Mouse (Mus musculus): ENCODE measurements at regions not wholly inside any gene's neighbourhood (a gene's known extent, or its start where the extent isn't known, plus 50 kb on each side); places are given as distances from the start of the nearest gene placed in this dataset.
A peak's percentile ranks its signal among the peaks of the same experiment; 100 is the strongest.

DNA sequence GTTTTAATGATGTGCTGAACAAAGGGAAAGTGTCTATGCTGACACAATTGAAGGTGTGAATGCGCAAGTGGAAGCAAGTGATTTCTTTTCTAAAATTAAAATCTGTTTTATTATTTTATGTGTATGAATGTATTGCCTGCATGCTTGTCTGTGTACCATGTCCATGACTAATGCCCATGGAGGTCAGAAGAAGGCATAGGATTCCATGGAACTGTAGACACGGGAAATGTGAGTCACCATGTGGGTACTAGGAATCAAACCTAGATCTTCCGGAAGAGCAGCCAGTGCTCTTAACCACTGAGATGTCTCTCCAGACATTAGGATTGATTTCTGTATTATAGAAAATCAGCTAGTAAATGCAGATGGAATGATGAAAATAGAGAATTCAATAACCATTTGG, 134.9 kb upstream of the Pgrmc2 start:
- no peak for DNase-seq

DNA sequence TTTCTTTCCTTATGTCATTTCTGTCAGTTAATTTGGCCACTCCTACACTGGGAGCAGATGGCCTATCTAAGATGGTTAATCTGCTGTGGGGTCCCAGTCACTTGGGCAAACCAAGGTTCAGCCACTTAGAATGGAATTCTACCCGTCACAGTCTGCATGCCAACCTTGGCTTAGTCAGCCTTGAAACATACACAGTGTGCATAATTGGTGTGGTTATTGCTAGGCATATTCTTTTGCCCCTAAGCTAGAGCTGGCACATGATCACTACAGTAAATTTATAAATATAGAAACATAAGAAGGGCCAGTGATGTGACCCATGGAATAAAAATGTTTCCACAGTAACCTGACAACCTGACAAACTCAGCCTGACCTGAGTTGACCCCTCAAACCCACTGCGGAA, 130.7 kb upstream of the Pgrmc2 start:
- DNase-seq: no peak

DNA sequence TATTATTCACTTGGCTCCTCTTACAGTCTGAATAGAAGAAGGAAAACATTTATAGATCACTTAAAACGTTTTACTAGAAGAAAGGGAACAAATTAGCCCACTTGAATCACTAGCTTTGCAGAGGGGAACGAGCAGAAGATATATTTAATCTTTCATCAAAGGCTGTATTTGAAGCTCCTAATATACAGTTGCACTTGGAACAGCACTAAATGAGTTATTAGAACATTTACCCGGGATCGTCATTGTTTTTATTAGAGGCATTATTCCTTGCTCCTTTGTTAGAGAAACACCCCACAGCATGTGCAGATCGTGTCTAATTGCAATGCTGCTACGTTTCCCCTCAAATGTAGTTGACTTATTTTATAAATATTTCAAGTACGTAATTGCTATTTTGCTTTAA, 127.5 kb upstream of the Pgrmc2 start:
- no peak for DNase-seq

DNA sequence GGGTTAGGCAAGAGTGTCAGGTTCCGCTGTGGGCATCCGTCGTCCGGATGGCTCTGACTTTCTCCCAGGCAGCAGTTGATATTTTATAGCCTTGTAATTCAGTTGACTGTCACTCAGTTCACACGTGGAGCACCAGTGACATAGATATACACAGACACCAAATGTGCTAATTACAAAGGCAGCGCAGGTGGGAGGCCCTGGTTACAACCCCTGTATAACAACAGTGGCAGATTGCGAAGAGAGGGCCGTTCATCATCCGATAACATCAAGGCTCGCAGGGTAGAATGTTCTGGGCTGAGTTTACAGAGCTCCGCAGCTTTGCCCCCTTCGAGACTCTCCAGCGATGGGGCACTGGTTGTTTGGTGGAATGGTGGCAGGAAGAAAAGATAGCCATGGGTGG, 120.0 kb upstream of the Pgrmc2 start:
- DNase-seq: no peak

DNA sequence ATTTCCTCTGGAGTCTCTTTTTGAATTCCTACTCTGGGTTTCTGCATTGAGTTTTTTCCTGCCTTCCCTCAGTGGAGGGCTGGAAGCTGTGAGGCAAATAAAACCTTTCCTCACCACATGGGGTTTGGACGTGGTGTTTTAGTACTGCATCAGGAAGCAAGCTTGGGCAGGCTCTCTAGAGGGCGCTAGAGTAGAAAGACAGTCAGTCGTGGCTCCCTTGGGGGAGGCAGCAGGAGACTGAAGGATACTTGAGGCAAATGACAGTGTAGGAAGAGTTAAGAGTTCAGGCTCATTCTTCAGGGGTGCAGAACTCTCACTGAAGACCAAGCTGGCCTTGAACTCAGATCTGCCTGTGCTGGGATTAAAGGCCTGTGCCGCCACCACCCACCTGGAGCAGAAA, 118.9 kb upstream of the Pgrmc2 start:
- no peak for DNase-seq

DNA sequence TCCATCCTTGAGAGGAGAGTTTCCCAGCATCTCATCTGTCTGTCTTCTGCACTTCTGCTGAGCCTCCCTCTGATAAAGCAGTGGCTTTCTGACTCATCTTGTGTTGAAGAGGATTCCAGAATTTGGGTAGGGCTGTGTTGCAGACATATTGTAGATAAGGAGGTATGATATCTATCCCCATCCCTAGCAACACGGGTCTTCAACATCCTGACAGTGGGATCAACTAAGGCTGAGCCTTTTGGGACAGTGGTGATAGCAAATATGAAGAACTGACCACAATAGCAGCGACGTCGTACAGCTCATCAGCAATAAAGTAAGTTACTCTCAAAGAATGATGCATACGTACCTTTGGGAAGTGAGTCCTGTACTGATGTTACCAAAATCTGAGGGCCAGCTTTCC, 117.2 kb upstream of the Pgrmc2 start:
- DNase-seq: no peak

DNA sequence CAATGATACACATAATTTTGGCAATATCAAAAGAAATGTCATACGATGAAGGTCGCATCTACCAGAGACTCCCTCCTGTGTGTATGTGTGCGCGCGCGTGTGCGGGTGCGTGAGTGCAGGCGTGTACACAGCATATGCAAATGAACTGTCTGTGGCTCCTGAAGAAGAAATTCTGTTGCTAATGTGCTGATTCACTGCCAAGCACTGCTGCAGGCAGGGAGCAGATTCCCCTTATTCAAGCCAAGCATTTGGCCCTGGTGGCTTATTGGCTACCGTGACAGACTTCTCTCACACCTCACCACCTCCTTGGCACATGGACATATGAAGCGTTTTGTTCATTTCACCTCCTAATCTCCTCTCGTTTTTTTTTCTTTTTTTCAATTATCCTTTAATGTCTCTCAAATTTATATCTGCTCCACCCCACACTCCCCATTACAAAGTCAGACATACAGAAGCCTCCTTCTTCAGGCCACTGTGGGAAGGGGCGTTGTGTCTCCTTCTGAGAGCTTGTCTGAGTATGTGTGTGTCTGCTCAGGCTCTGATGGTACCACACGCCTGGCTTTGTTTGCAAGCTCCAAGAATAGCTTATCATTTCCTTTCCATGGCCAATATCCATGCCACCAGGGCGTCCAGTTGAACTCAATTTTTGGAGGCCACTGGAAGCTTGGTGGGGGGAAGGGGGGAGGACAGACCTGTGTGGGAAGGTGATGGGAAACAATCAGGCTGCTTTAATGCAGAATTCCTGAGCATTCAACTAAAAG, 115.5 kb upstream of the Pgrmc2 start:
- DNase-seq: no peak

DNA sequence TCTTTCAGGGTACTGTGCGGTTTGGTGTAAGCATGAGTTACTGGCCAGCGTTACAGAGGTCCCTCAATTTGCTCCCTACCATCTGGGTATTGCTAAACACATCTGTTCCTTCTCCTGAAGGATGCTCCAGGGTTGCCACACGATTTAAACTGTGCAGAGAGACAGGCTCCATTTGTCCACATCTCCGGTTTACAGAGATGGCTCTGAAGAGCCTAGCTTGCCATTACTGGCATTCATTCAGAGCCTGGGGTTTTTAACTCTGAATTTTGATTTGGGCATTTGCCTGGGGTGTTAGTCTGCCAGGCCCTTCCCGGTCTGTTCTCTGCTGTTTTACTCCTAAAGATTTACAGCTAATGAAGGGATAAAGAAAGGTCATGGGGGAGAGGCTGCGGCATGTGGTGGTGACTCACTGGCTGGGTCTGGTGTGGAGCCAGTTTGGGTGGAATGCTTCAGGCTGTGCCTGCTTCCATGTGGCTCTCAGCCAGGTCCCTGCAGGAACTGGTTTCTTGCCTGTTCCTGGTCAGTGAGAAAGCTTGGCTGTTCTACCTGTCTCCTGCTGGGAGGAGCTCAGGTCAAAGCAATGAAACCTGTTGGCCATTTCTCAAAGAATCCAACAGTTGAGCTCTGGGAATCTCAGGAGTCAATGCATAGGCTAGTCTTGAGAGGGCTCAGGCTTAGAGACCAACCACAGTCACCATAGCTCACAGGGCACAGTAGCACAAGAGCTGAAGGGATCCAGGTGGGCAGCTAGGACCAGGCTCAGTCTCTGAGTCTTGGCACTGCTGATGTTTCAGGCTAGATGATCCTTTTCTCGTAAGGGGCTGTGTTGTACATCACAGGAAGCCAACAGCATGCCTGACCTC, 112.5 kb upstream of the Pgrmc2 start:
- DNase-seq: peak; percentile 80 to 85

DNA sequence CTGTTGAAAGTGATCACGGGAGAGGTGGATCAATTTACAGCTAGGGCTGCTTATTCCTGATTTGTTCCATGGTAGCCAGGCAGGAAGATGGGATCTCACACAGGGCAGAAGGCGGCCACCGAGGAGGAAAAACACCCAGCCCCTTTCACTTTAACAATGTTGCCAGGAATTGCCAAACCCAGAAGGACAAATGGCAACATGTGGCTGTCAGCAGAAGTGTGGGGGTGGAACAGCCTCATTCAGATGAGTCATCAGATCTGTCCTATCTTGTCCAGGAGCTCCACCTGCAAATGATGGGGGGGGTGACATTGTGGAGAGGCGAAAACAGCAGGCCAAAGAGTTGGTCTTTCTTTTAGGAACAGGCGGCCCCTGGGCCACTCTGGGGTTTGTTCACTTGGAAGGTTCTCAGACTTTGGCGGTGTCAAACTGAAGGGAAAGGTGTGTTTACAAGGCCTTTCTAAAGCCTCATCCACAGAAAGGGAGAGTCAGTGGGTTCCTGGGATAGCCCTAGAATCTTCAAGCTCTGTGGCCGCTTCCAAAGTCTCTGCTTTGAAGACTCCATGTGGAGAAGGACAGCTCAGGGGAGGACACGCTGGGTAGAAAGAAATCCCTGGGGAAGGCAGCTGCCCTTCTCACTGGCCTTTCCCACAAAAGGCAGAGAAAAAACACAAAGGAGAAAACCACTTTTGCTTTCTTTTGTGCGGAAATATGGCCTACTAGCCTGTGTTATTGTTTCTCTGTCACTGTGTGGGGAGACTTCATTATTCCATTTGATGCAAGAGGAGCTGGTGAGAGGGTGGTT, 111.7 kb upstream of the Pgrmc2 start:
- DNase-seq: no peak

DNA sequence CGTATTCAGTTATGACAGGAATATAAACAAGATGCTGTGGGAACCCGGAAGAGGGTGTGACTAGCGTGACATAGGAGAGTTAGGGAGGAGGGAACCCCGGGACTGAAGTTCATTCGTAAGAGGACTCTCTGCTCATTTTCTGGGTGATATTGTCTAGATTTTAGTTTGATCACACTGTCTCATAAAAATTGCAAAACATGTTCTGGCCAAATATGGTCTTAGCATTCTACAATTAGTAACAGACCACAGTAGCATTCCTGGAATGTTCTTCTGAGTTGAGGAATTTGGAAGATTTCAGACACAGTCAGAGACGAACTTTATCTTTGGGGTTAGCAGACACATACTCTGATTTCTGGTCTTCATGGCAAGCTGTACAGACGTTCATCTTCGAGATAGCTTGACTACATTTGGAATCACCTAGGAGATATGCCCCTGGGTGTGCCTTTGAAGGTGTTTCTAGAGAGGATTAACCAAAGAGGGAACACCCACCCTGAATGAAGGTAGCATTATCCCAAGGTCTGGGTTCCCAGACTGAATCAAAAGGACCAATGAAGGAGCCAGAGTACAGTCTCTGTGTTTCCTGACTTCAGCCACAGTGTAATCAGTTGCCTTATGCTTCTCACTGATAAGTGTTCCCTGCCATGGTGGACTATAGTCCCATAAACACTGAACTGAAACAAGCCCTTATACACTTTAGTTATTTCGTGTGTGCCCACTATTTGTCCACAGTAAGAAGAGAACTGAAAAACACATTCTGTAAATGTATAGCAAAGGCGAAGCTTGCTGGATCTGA, 102.7 kb upstream of the Pgrmc2 start:
- no peak for DNase-seq

DNA sequence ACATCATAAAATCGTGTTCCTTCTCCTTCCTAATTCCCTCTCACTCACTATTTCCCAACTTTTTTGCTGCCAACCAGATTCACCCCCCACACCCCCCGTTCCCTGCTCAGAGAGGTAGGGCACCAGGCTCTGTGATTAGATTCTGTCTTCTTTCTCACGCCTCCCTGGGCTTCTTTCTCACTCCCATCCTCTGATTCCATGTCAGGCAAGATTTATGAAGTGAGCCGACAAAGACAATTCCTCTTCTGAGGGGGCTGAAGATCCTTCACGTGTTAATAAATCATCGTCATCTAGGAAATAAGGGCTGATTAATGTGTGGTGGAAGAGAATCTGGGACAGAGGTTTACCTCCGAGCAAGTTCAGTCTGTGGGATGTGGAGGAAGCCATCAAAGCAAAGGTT, 101.5 kb upstream of the Pgrmc2 start:
- no peak for DNase-seq

DNA sequence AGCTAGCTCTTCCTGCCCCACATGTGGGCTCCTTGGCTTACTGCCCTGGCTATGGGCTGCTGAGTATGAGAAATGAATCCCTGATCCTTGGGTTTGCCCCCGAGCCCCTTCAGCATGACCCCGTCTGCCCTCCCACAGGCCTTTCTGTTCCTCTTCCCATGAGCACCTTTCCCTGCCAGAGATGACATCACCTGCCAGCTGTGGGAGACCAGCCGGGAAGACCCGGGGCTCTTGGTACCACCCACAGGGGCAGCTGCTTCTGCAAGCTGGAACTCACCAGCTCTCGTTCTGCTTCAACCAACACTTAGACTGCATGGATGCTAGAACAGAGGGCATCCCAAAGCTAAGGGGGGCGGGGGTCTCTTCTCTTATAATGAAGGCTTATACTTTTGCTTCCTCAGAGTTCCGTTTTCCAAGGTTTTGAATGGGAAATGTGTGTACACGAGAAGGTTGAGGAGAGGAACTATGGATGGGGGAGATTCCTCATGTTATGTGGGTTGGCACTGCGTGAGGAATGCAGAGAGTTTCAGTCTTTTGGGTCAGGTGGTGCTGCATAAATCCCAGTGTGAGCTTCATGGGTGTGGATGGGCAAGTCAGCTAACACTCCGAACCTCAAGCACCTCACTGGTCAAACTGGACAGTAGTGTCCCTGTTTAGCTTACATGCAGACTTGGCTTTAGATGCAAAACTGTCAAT, 100.2 kb upstream of the Pgrmc2 start:
- DNase-seq: no peak

DNA sequence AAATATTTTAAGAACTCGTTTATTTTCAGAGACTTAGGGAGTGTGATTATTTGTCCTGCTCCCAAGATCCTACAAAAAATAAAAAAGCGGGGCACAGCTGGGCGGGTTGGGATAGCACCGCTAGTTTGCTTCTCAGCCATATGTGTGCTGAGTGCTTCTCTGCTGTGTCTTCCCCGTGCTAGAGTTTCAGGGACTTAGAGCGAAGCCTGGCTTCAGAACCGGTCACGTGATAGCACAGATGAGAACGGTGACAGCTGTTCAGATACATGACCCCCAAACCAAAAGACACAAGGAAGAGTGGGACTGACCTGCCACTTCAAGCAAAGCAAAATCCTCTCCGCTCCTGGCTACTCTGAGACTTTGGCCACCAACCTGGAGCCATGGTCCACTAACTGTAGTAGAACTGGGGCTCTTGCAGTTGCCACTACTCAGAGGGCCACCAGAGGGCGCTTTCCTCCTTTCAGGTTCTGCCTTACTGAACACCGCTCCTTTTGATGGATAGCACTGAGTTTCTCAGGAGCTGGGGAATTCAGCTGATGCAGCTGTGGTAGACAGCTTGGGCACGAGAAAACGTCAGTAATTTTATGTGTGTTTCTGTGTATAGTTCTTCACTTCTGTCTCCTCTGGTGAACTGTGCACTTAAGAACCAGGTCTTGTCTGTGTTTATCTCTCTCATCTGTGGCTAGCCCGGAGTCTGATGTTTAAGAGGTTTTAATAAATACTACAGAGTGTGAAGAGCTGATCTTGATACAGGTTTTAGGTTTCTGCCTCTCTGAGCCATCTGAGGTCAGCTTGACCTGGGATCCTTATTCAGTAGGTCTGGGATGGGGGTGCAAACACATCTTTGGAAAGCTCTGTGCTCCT, 99.4 kb upstream of the Pgrmc2 start:
- DNase-seq: peak; percentile 77 to 87

DNA sequence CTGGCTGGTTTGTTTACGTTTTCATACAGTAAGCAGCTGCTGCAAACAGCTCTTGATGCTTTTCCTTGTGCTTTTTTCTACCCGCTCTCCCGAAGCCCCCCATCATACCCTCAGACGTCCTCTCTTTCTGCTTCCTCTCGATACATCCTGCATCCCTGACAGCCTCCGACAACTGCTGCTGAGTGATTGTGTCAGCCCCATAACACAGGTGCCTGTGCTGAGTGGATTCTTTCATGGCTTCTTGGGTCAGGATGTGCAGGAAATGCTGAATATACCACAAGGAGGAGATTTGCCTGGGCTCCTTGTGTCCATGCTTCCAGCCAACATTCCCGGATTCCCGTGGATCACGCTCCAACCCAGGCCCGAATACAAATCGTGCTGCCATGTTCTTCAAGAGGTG, 98.6 kb upstream of the Pgrmc2 start:
- no peak for DNase-seq

DNA sequence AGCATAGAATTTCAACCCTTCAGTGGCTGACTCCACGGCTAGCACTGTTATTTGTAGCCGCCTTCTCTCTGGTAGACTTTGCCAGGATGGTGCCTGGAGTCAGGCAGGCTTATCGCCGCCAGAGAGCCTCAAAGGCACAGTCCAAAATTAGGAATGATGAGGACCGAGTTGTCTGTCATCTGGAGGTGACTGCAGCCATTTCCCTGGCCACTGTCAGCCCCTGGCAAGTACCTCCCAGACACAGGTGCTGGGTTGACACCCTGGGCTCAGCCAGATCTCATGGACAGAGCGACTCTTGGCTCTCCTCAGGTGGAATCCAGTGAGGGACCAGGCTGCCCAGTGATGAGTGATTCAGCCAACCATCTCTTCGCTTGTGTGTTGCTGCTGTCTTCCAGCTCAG, 98.1 kb upstream of the Pgrmc2 start:
- no peak for DNase-seq

DNA sequence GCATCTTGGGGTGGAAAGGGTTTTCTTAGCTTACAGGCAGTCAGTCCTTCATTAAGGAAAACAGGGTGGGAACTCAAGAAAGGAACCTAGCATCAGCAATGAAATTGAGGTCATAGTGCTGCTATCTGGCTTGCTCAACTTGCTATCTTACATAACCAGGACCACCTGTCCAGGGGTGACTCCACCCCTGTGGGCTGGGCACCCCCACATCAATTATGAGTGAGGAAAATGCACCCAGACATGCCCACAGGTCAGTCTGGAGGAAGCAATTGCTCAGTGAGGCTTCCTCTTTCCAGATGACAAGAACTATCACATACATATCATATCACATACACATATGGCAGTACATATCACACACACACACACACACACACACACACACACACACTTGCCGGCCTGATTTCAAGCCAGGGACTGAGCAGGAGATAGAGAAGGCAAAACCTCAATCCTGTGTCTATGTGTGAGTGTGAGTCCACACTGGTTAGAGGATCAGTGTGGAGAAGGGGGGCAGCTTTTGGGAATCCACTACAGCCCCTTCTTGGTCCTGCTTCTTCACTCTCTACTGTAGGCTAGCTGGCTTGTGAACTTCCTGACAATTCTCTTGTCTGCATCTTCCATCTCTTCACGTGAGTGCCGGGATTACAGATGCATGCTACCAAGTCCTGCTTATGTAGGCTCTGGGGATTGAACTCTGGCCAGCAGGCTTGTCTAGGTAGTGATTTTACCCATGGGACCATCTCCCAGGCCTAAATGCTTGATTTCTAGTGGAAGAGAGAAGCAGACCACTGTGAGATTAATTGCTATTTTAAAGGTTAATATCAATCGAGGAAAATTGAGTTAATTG, 96.4 kb upstream of the Pgrmc2 start:
- no peak for DNase-seq

DNA sequence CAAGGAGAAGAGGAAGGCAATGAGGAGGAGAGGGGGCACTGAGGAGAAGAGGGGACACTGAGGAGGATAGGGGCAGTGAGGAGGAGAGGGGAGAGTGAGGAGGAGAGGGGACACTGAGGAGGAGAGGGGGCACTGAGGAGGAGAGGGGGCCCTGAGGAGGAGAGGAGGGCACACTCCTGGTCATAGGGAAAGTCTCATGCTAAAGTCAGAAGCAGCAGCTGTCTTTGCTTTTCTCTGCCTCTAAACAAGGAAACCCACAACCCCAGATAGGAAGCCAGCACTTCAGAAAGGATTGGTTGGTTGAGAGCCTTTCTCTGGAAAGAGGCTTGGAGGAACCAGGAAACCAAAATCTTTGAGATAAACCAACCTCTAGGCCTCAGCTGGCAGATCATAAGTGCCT, 94.3 kb upstream of the Pgrmc2 start:
- no peak for DNase-seq

DNA sequence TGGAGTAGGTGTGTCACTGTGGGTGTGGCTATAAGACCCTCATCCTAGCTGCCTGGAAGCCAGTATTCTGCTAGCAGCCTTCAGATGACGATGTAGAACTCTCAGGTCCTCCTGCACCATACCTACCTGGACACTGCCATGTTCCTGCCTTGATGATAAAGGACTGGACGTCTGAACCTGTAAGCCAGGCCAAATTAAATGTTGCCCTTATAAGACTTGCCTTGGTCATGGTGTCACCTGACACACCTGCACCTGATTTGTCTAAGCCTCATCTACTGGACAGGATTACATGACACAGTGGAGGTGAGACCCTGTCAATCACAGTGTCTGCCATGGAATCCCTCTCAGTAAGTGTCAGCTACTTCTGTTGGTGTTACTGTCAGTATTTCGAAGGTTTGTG, 92.5 kb upstream of the Pgrmc2 start:
- no peak for DNase-seq

DNA sequence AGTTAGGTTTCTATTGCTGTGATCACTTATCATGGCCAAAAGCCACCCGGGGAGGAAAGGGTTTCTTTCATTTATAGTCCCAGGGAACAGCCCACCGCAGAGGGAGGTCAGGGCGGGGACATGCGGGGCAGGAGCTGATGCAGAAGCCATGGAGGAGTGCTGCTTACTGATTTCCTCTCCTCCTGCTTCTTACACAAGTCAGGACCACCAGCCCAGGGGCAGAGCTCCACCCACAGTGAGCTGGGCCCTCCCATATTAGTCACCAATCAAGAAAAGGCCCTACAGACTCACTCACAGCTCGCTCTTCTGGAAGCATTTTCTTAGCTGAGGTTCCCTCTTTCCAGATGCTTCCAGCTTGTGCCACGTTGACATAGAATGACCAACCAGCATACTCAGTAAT, 90.7 kb upstream of the Pgrmc2 start:
- DNase-seq: no peak

Data from kidney, adult 8-10 months (tissue).